8 mouse cellular contexts compared by ENCODE assay signal in the genomic region with DNA sequence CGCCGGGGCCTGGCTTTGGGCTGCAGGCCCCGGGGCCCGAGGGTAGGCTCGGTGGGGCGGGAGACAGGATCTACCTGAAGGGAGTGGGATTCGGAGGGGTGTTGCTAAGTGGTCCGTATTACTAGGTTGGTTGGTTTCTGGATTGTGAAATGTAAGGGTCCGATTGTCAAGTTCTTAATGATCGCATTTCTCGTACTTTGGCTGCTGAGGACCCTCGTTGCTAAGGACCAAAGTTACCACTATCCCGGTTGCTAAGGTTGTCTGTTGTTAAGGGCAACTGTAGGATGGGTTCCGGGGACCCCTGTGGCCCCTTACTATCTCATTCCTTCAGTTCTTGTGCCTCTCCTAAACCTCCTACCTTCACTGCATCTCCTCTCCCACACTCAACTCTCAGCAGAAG. TPM values are rescaled to one million over a fixed set of nuclear protein-coding genes. Genes with fewer than 3 reads are reported as not detected.
A peak's percentile ranks its signal among the peaks of the same experiment; 100 is the strongest.
DNase-seq lines count a peak whose midpoint lies in the region; ATAC-seq and TF ChIP-seq lines count a peak whose summit lies in the region.

No protein-coding gene starts in this region.

- H3K4me3 ChIP-seq in liver, adult 2 months (ENCODE audit: insufficient read depth, low read depth, low read length), result peak overlapping the region; percentile 86
- H3K4me3 ChIP-seq in cortical plate, adult 2 months (ENCODE audit: insufficient read depth, low read length), result peak overlapping the region; percentile 83
- peak overlapping the region; percentile 83 for H3K4me3 ChIP-seq in hindbrain, embryonic 16.5 days (ENCODE audit: low read length)
- H3K4me3 ChIP-seq in myocyte, result peak overlapping the region; percentile 65

- no peak for TF ChIP-seq POLR2A in liver, adult 2 months (IDR thresholded peaks at IDR 0.05; ENCODE audit: extremely low read depth, insufficient read depth, low read length)
- no peak for TF ChIP-seq POLR2A in cortical plate, adult 2 months (IDR thresholded peaks at IDR 0.05; ENCODE audit: extremely low read depth, insufficient read depth, low read length)
- TF ChIP-seq POLR2A in myocyte (IDR thresholded peaks at IDR 0.05; ENCODE audit: insufficient read length, low read depth), result no peak

- peaks cover 11% of the 10 kb centered on the region for H3K4me1 ChIP-seq in liver, adult 2 months (ENCODE audit: control insufficient read depth, insufficient read depth, low read length)
- peaks cover 7% of the 10 kb centered on the region; the same call in 1 of the 2 replicates for H3K4me1 ChIP-seq in cortical plate, adult 2 months (ENCODE audit: control insufficient read depth, insufficient read depth, low read length)
- H3K4me1 ChIP-seq in hindbrain, embryonic 16.5 days (ENCODE audit: control insufficient read depth, insufficient read depth, low read depth, low read length), result peaks cover 27% of the 10 kb centered on the region

- H3K27ac ChIP-seq in liver, adult 2 months (replicated peaks; ENCODE audit: insufficient read depth, low read depth, low read length), result no peak overlapping the region
- no peak overlapping the region for H3K27ac ChIP-seq in cortical plate, adult 2 months (ENCODE audit: insufficient read depth, low read length)
- H3K27ac ChIP-seq in hindbrain, embryonic 16.5 days (ENCODE audit: low read depth, low read length), result no peak overlapping the region

- 6% methylated on average over 14 of the region's 14 CpGs for WGBS in liver, adult 2 months
- 2% methylated on average over 14 of the region's 14 CpGs for WGBS in hindbrain, embryonic 16.5 days

- ATAC-seq in hindbrain, embryonic 16.5 days, result peak; percentile 13

- H3K4me2 ChIP-seq in hindbrain, embryonic 16.5 days (ENCODE audit: low read length), result peak overlapping the region; percentile 68
- peak overlapping the region; percentile 93 for H3K4me2 ChIP-seq in myocyte (ENCODE audit: low read depth)

- DNase-seq in liver, adult 2 months (ENCODE audit: extremely low read depth, low read depth, low spot score), result peak; percentile 14
- DNase-seq in liver, result no peak
- DNase-seq in cerebellum, adult 11 months, result no peak
- no peak for DNase-seq in left cerebral cortex, adult 18-20 months (ENCODE audit: low spot score in 2 of 2)
- DNase-seq in lung, postnatal 14 days, result no peak

- peaks cover 35% of the 10 kb centered on the region; the same call in 1 of the 2 replicates for H3K79me2 ChIP-seq in liver, adult 2 months (ENCODE audit: control insufficient read depth, insufficient read depth, low read length)
- H3K79me2 ChIP-seq in myocyte (ENCODE audit: control insufficient read depth, insufficient read depth), result peaks cover 21% of the 10 kb centered on the region

- TF ChIP-seq CTCF in liver, adult 2 months (IDR thresholded peaks at IDR 0.05; ENCODE audit: low read depth, low read length), result no peak
- no peak for TF ChIP-seq CTCF in cortical plate, adult 2 months (IDR thresholded peaks at IDR 0.05; ENCODE audit: extremely low read depth, insufficient read depth, low read length)

- H3K27me3 ChIP-seq in liver, adult 2 months (ENCODE audit: control insufficient read depth, insufficient read depth, low read length), result no peaks in the 10 kb centered on the region
- no peaks in the 10 kb centered on the region for H3K27me3 ChIP-seq in hindbrain, embryonic 16.5 days (replicated peaks; ENCODE audit: control insufficient read depth, insufficient read depth, low read length)
- H3K27me3 ChIP-seq in myocyte (ENCODE audit: control insufficient read depth, insufficient read depth, insufficient read length), result no peaks in the 10 kb centered on the region

- no peaks in the 10 kb centered on the region for H3K9me3 ChIP-seq in hindbrain, embryonic 16.5 days (ENCODE audit: control insufficient read depth, low read length)

- peak overlapping the region; percentile 73 for H3K9ac ChIP-seq in liver, adult 2 months (ENCODE audit: low read depth, low read length)
- H3K9ac ChIP-seq in hindbrain, embryonic 16.5 days (ENCODE audit: low read depth, low read length), result peak overlapping the region; percentile 82

- H3K36me3 ChIP-seq in liver, adult 2 months (ENCODE audit: control insufficient read depth, insufficient read depth, low read length), result no peaks in the 10 kb centered on the region
- H3K36me3 ChIP-seq in hindbrain, embryonic 16.5 days (ENCODE audit: control insufficient read depth, insufficient read depth, low read length), result peaks cover 3% of the 10 kb centered on the region; the same call in 1 of the 2 replicates
- no peaks in the 10 kb centered on the region for H3K36me3 ChIP-seq in myocyte (ENCODE audit: control insufficient read depth, insufficient read depth)

- H3ac ChIP-seq in myocyte (ENCODE audit: control insufficient read depth, insufficient read length), result peak overlapping the region; percentile 43

TF ChIP-seq in myocyte, 11 proteins besides CTCF, POLR2A, EP300 and RAD21:
- TF ChIP-seq CEBPB (IDR thresholded peaks at IDR 0.05; ENCODE audit: insufficient read depth, poor library complexity, severe bottlenecking) (no peak), MAX (IDR thresholded peaks at IDR 0.05; ENCODE audit: low read depth) (no peak), E2F4 (IDR thresholded peaks at IDR 0.05; ENCODE audit: insufficient read depth) (no peak), MYOD1 (IDR thresholded peaks at IDR 0.05; ENCODE audit: control insufficient read depth in 1 of 3, insufficient read length in 2 of 3, low read depth in 2 of 3) (no peak), MYOG (IDR thresholded peaks at IDR 0.05; ENCODE audit: control insufficient read depth in 1 of 3, insufficient read depth in 1 of 3, insufficient read length in 2 of 3, low read depth in 2 of 3) (no peak), USF1 (IDR thresholded peaks at IDR 0.05; ENCODE audit: low read depth) (no peak), TCF12 (IDR thresholded peaks at IDR 0.05; ENCODE audit: insufficient read depth, poor library complexity, severe bottlenecking) (no peak), REST (IDR thresholded peaks at IDR 0.05; ENCODE audit: insufficient read depth, insufficient read length) (no peak), POLR2AphosphoS2 (IDR thresholded peaks at IDR 0.05; ENCODE audit: insufficient read length, low read depth) (no peak), TCF3 (IDR thresholded peaks at IDR 0.05; ENCODE audit: insufficient read length, low read depth) (no peak), SRF (IDR thresholded peaks at IDR 0.05; ENCODE audit: control insufficient read depth, insufficient read length, low read depth) (no peak)
TF ChIP-seq in myocyte: peak in this region for 0.

RNA-seq across cellular contexts. Expression of gene Sirt2, which starts 0.4 kb away (rescaled TPM):
- total RNA-seq in liver, adult 2 months (2014; rRNA removed), result 15.1 and 21.4 TPM in 2 replicates
- 52.9 and 56.7 TPM in 2 replicates for polyA plus RNA-seq in liver, adult 2 months (2012; rRNA removed)
- polyA plus RNA-seq in cortical plate, adult 2 months (2012; rRNA removed), result 267 and 291 TPM in 2 replicates
- 128 and 130 TPM in 2 replicates for polyA plus RNA-seq in hindbrain, embryonic 16.5 days (2015; fragmentation: Nextera tagmentation; extraction: Ambion mirVana)
- polyA plus RNA-seq in myocyte (2012; fragmentation: generic; extraction: Trizol), result 100.0 TPM
- total RNA-seq in left cerebral cortex, adult 18-20 months (2021), result 100 to 1,000 TPM; 120 to 122 TPM

RNA-seq across cellular contexts. Expression of gene Nfkbib, which starts 0.4 kb away (rescaled TPM):
- 6.1 and 7.3 TPM in 2 replicates for total RNA-seq in liver, adult 2 months (2014; rRNA removed)
- 39.9 and 46.3 TPM in 2 replicates for polyA plus RNA-seq in liver, adult 2 months (2012; rRNA removed)
- polyA plus RNA-seq in cortical plate, adult 2 months (2012; rRNA removed), result 34.0 and 36.4 TPM in 2 replicates
- polyA plus RNA-seq in hindbrain, embryonic 16.5 days (2015; fragmentation: Nextera tagmentation; extraction: Ambion mirVana), result 70.2 and 72.2 TPM in 2 replicates
- 59.3 TPM for polyA plus RNA-seq in myocyte (2012; fragmentation: generic; extraction: Trizol)
- 10 to 100 TPM; 35.0 to 38.6 TPM for total RNA-seq in left cerebral cortex, adult 18-20 months (2021)

RNA-seq across cellular contexts. Expression of gene Ccer2, which starts 10.9 kb away (rescaled TPM):
- total RNA-seq in liver, adult 2 months (2014; rRNA removed), result not detected in 2 replicates
- polyA plus RNA-seq in liver, adult 2 months (2012; rRNA removed), result not detected in 2 replicates
- polyA plus RNA-seq in cortical plate, adult 2 months (2012; rRNA removed), result 2.9 and 4.5 TPM in 2 replicates
- 0.72 and 1.1 TPM in 2 replicates for polyA plus RNA-seq in hindbrain, embryonic 16.5 days (2015; fragmentation: Nextera tagmentation; extraction: Ambion mirVana)
- not detected for polyA plus RNA-seq in myocyte (2012; fragmentation: generic; extraction: Trizol)
- 1 to 10 TPM; 1.1 to 2.9 TPM for total RNA-seq in left cerebral cortex, adult 18-20 months (2021)

RNA-seq across cellular contexts. Expression of gene Rinl, which starts 21.9 kb away (rescaled TPM):
- 1.4 TPM in 2 replicates for total RNA-seq in liver, adult 2 months (2014; rRNA removed)
- 1.2 and 1.8 TPM in 2 replicates for polyA plus RNA-seq in liver, adult 2 months (2012; rRNA removed)
- 2.3 and 2.4 TPM in 2 replicates for polyA plus RNA-seq in cortical plate, adult 2 months (2012; rRNA removed)
- 2.8 and 2.9 TPM in 2 replicates for polyA plus RNA-seq in hindbrain, embryonic 16.5 days (2015; fragmentation: Nextera tagmentation; extraction: Ambion mirVana)
- polyA plus RNA-seq in myocyte (2012; fragmentation: generic; extraction: Trizol), result 0.12 TPM
- total RNA-seq in left cerebral cortex, adult 18-20 months (2021), result 1 to 10 TPM; 2.1 to 3.9 TPM

RNA-seq across cellular contexts. Expression of gene Sars2, which starts 25.1 kb away (rescaled TPM):
- 4.6 and 6.4 TPM in 2 replicates for total RNA-seq in liver, adult 2 months (2014; rRNA removed)
- 21.9 and 25.3 TPM in 2 replicates for polyA plus RNA-seq in liver, adult 2 months (2012; rRNA removed)
- 15.2 and 15.5 TPM in 2 replicates for polyA plus RNA-seq in cortical plate, adult 2 months (2012; rRNA removed)
- 18.7 and 20.8 TPM in 2 replicates for polyA plus RNA-seq in hindbrain, embryonic 16.5 days (2015; fragmentation: Nextera tagmentation; extraction: Ambion mirVana)
- 10.5 TPM for polyA plus RNA-seq in myocyte (2012; fragmentation: generic; extraction: Trizol)
- total RNA-seq in left cerebral cortex, adult 18-20 months (2021), result 10 to 100 TPM; 11.0 to 11.6 TPM
